Mouse (Mus musculus) CH12.LX (cell line): ENCODE results near the gene Spsb2.

ENCODE experiments used
- CTCF ChIP-seq, 2 experiments: IDR thresholded peaks in 1 of 2; conservative IDR thresholded peaks in 1 of 2; 2 replicates each; pipeline ENCODE4 v1.5.1; 2011 to 2012; ENCODE audit warnings: low read depth in 2 of 2, low read length in 2 of 2, improper control_type of control experiment in 1 of 2, inconsistent platforms in 1 of 2, mild to moderate bottlenecking in 1 of 2, moderate library complexity in 1 of 2
- E2F4 ChIP-seq: IDR thresholded peaks from 2 replicates; pipeline ENCODE4 v1.6.1; 2011; ENCODE audit warnings: low read depth, low read length, improper control_type of control experiment; ENCODE audit not compliant: insufficient replicate concordance
- EP300 ChIP-seq: IDR thresholded peaks from 2 replicates; pipeline ENCODE4 v1.6.1; 2011; ENCODE audit warnings: low read length, improper control_type of control experiment
- ETS1 ChIP-seq: conservative IDR thresholded peaks from 2 replicates; pipeline ENCODE4 v1.6.1; 2012; ENCODE audit warnings: low read depth, mild to moderate bottlenecking, inconsistent platforms, low read length, improper control_type of control experiment, moderate library complexity
- KAT2A ChIP-seq: IDR thresholded peaks from 2 replicates; pipeline ENCODE4 v1.6.1; 2012; ENCODE audit warnings: low read length, improper control_type of control experiment, inconsistent platforms; ENCODE audit not compliant: insufficient replicate concordance
- MAX ChIP-seq: IDR thresholded peaks from 2 replicates; pipeline ENCODE4 v1.6.1; 2011; ENCODE audit warnings: low read length, improper control_type of control experiment
- POLR2A ChIP-seq: IDR thresholded peaks from 2 replicates; pipeline ENCODE4 v1.6.1; 2011; ENCODE audit warnings: low read depth, mild to moderate bottlenecking, improper control_type of control experiment, low read length
- SIN3A ChIP-seq: IDR thresholded peaks from 2 replicates; pipeline ENCODE4 v1.6.1; 2012; ENCODE audit warnings: low read length, improper control_type of control experiment, inconsistent platforms
- SMC3 ChIP-seq: IDR thresholded peaks from 2 replicates; pipeline ENCODE4 v1.6.1; 2011; ENCODE audit warnings: low read depth, low read length, improper control_type of control experiment
- UBTF ChIP-seq: IDR thresholded peaks from 2 replicates; pipeline ENCODE4 v1.6.1; 2012; ENCODE audit warnings: low read depth, mild to moderate bottlenecking, inconsistent platforms, low read length, improper control_type of control experiment, moderate library complexity

DNA sequence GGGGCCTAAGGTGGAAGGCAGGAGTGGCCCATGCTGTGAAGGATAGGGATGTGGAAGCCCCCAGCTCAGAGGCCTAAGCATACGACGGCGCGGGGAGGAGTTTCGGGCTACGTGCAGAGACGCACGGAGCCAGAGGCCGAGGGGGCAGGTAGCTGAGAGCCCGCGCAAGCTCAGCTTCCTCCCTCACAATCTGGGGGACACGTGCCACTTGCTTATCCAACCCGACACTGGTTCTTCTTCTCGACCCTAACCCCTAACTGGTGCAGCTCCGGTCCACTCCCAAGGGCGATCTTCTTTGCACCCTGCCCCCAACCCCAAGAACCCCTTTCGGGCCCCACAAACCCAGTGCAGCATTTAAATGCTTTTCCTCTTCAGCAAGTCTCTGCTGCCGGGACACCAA is 5.0 kb downstream of the Spsb2 start:
- TF ChIP-seq POLR2A (no peak), MAX (peak; percentile 86), EP300 (no peak), CTCF (conservative IDR thresholded peaks at IDR 0.05 in 1 of 2, IDR thresholded peaks at IDR 0.05 in 1 of 2; ENCODE audit: low read depth in 2 of 2, low read length in 2 of 2) (no peak), E2F4 (no peak), UBTF (0 out of 2 replicates have a peak, but pooled peaks have one; percentile 32), ETS1 (no peak), SMC3 (no peak), KAT2A (no peak), SIN3A (peak; percentile 26)
